ENCODE assay signal across 8 mouse cellular contexts in the genomic region with DNA sequence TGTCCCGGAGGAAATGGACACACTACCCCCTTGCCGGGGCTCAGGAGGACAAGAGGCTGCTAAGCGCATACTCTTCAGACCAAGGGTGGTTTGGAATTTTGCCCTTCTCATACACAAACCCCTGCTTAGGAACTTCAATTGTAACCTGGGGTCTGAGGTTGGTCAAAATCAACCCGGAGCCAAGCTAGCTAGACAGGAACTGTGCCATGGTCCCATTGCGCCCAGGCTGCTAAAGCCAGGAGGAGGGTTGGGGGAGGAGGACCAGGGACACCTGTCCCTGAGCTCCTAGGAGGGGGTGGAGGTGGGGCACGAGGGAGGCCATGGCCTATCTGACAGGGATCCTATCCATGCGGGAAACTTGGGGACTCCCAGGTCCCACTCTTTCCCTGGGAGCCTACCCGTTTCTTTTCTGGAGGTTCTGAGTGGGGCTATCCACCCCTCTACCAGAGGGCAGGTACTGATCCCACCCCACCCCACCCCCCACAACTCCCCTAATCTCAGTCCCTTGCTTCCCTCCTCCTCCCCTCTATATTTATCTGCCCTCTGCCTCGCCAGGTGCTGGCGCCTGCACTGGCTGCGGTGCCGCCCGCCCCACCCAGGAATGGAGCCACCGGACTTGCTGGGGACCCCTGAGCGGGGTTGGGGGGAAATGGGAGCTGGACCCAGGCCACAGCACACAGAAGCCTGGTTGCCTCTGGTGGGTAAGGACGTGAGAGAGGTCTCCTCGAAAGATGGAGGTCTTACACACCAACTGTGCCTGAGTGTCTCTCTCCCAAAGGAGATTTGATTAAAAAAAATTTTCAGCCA. TPM values are rescaled to one million over a fixed set of nuclear protein-coding genes. Genes with fewer than 3 reads are reported as not detected.
DNase-seq lines count a peak whose midpoint lies in the region; ATAC-seq lines count a peak whose summit lies in the region.

No protein-coding gene starts in this region.

- H3K27me3 ChIP-seq in kidney, embryonic 15.5 days, result peaks cover 42% of the 10 kb centered on the region
- peaks cover 72% of the 10 kb centered on the region for H3K27me3 ChIP-seq in hindbrain, embryonic 13.5 days
- peaks cover 59% of the 10 kb centered on the region for H3K27me3 ChIP-seq in midbrain, embryonic 14.5 days (ENCODE audit: control insufficient read depth, insufficient read depth, low read length)

- peaks cover 32% of the 10 kb centered on the region for H3K36me3 ChIP-seq in kidney, embryonic 15.5 days
- peaks cover 31% of the 10 kb centered on the region for H3K36me3 ChIP-seq in hindbrain, embryonic 13.5 days
- H3K36me3 ChIP-seq in midbrain, embryonic 14.5 days (ENCODE audit: control insufficient read depth, insufficient read depth, low read length), result peaks cover 28% of the 10 kb centered on the region

- peaks cover 83% of the 10 kb centered on the region for H3K4me1 ChIP-seq in kidney, embryonic 15.5 days
- H3K4me1 ChIP-seq in hindbrain, embryonic 13.5 days (replicated peaks), result peaks cover 63% of the 10 kb centered on the region
- H3K4me1 ChIP-seq in midbrain, embryonic 14.5 days (ENCODE audit: control insufficient read depth, insufficient read depth, low read length), result peaks cover 45% of the 10 kb centered on the region

- 11% methylated on average over 17 of the region's 17 CpGs for WGBS in kidney, embryonic 15.5 days
- 14% methylated on average over 17 of the region's 17 CpGs for WGBS in hindbrain, embryonic 13.5 days
- WGBS in midbrain, embryonic 14.5 days, result 16% methylated on average over 17 of the region's 17 CpGs

- peak overlapping the region; percentile 94 for H3K4me2 ChIP-seq in kidney, embryonic 15.5 days
- peak overlapping the region; percentile 91 for H3K4me2 ChIP-seq in hindbrain, embryonic 13.5 days
- H3K4me2 ChIP-seq in midbrain, embryonic 14.5 days (ENCODE audit: low read length), result peak overlapping the region; percentile 81

- H3K9me3 ChIP-seq in kidney, embryonic 15.5 days (replicated peaks), result no peaks in the 10 kb centered on the region
- H3K9me3 ChIP-seq in hindbrain, embryonic 13.5 days, result no peaks in the 10 kb centered on the region
- H3K9me3 ChIP-seq in midbrain, embryonic 14.5 days (ENCODE audit: control insufficient read depth, low read length), result no peaks in the 10 kb centered on the region

- DNase-seq in kidney, postnatal 10 days, result no peak
- DNase-seq in cerebellum, postnatal 10 days, result peak; percentile 60
- DNase-seq in midbrain, embryonic 14.5 days, result no peak
- DNase-seq in right cerebral cortex, adult 2 months (ENCODE audit: low spot score in 2 of 2), result no peak
- no peak for DNase-seq in left cerebral cortex, postnatal 10 days (ENCODE audit: extremely low spot score in 1 of 2, low spot score in 2 of 2)
- no peak for DNase-seq in spleen, adult 18-20 months

- H3K4me3 ChIP-seq in kidney, embryonic 15.5 days (replicated peaks), result peak overlapping the region; percentile 75
- H3K4me3 ChIP-seq in hindbrain, embryonic 13.5 days, result peak overlapping the region; percentile 76
- H3K4me3 ChIP-seq in midbrain, embryonic 14.5 days (replicated peaks; ENCODE audit: low read depth, low read length), result peak overlapping the region; percentile 62

- intact Hi-C loops in left cerebral cortex, postnatal 10 days (cut with DNase I), result loop anchor here (5.0 to 10.0 kb wide), 2 partner anchors 37 to 185 kb away; no protein-coding TSS in a partner anchor

- peak overlapping the region; percentile 93; the same call in 1 of the 2 replicates for H3K27ac ChIP-seq in kidney, embryonic 15.5 days
- no peak overlapping the region for H3K27ac ChIP-seq in hindbrain, embryonic 13.5 days
- H3K27ac ChIP-seq in midbrain, embryonic 14.5 days (replicated peaks; ENCODE audit: low read depth, low read length), result no peak overlapping the region

- no peak for ATAC-seq in kidney, embryonic 15.5 days (replicated peaks; ENCODE audit: low FRiP score)
- no peak for ATAC-seq in hindbrain, embryonic 13.5 days (ENCODE audit: low FRiP score)
- no peak for ATAC-seq in midbrain, embryonic 14.5 days (ENCODE audit: low FRiP score, low TSS enrichment)

- peak overlapping the region; percentile 75 for H3K9ac ChIP-seq in kidney, embryonic 15.5 days
- H3K9ac ChIP-seq in hindbrain, embryonic 13.5 days, result peak overlapping the region; percentile 83
- peak overlapping the region; percentile 64; the same call in 1 of the 2 replicates for H3K9ac ChIP-seq in midbrain, embryonic 14.5 days (replicated peaks; ENCODE audit: low read length)

RNA-seq across cellular contexts. Expression of a gene that starts 0.8 kb away (rescaled TPM):
- 1.9 and 2.0 TPM in 2 replicates for polyA plus RNA-seq in kidney, embryonic 15.5 days (2015; fragmentation: Nextera tagmentation; extraction: Ambion mirVana)
- polyA plus RNA-seq in hindbrain, embryonic 13.5 days (2015; fragmentation: Nextera tagmentation; extraction: Ambion mirVana), result 2.6 and 2.8 TPM in 2 replicates
- 2.3 and 2.8 TPM in 2 replicates for polyA plus RNA-seq in midbrain, embryonic 14.5 days (2014; fragmentation: Nextera tagmentation; extraction: Ambion mirVana)
- total RNA-seq in left cerebral cortex, postnatal 10 days (2021), result 10 to 100 TPM; 44.2 to 54.1 TPM

RNA-seq across cellular contexts. Expression of a gene that starts 1.6 kb away (rescaled TPM):
- 17.0 and 18.6 TPM in 2 replicates for polyA plus RNA-seq in kidney, embryonic 15.5 days (2015; fragmentation: Nextera tagmentation; extraction: Ambion mirVana)
- polyA plus RNA-seq in hindbrain, embryonic 13.5 days (2015; fragmentation: Nextera tagmentation; extraction: Ambion mirVana), result 8.7 and 10.2 TPM in 2 replicates
- 8.2 and 8.4 TPM in 2 replicates for polyA plus RNA-seq in midbrain, embryonic 14.5 days (2014; fragmentation: Nextera tagmentation; extraction: Ambion mirVana)
- 1 to 10 TPM; 5.9 to 8.0 TPM for total RNA-seq in left cerebral cortex, postnatal 10 days (2021)

RNA-seq across cellular contexts. Expression of a gene that starts 5.7 kb away (rescaled TPM):
- 0.78 and 0.82 TPM in 2 replicates for polyA plus RNA-seq in kidney, embryonic 15.5 days (2015; fragmentation: Nextera tagmentation; extraction: Ambion mirVana)
- 0.13 and 0.18 TPM in 2 replicates for polyA plus RNA-seq in hindbrain, embryonic 13.5 days (2015; fragmentation: Nextera tagmentation; extraction: Ambion mirVana)
- polyA plus RNA-seq in midbrain, embryonic 14.5 days (2014; fragmentation: Nextera tagmentation; extraction: Ambion mirVana), result 0.16 TPM in 1 of 2 replicates, not detected in the other
- total RNA-seq in left cerebral cortex, postnatal 10 days (2021), result under 1 TPM in 1 of 2 experiments, not detected in 1; 0.41 TPM

RNA-seq across cellular contexts. Expression of a gene that starts 13.8 kb away (rescaled TPM):
- polyA plus RNA-seq in kidney, embryonic 15.5 days (2015; fragmentation: Nextera tagmentation; extraction: Ambion mirVana), result 3.8 and 4.2 TPM in 2 replicates
- polyA plus RNA-seq in hindbrain, embryonic 13.5 days (2015; fragmentation: Nextera tagmentation; extraction: Ambion mirVana), result 34.6 and 38.2 TPM in 2 replicates
- polyA plus RNA-seq in midbrain, embryonic 14.5 days (2014; fragmentation: Nextera tagmentation; extraction: Ambion mirVana), result 42.2 and 56.0 TPM in 2 replicates
- 10 to 100 TPM; 46.6 to 48.8 TPM for total RNA-seq in left cerebral cortex, postnatal 10 days (2021)

RNA-seq across cellular contexts. Expression of a gene that starts 49.8 kb away (rescaled TPM):
- 86.3 and 99.6 TPM in 2 replicates for polyA plus RNA-seq in kidney, embryonic 15.5 days (2015; fragmentation: Nextera tagmentation; extraction: Ambion mirVana)
- 79.6 and 84.0 TPM in 2 replicates for polyA plus RNA-seq in hindbrain, embryonic 13.5 days (2015; fragmentation: Nextera tagmentation; extraction: Ambion mirVana)
- polyA plus RNA-seq in midbrain, embryonic 14.5 days (2014; fragmentation: Nextera tagmentation; extraction: Ambion mirVana), result 73.3 and 75.5 TPM in 2 replicates
- 10 to 100 TPM; 45.6 to 49.6 TPM for total RNA-seq in left cerebral cortex, postnatal 10 days (2021)

Comparison
In these comparisons a context has a peak if more than half of its experiments do, and no peak if none do; other contexts are left out.
1. DNase-seq: peak in cerebellum, postnatal 10 days (2 of 2); none in kidney, postnatal 10 days (single experiment), midbrain, embryonic 14.5 days (single experiment), right cerebral cortex, adult 2 months (0 of 2), left cerebral cortex, postnatal 10 days (0 of 2) and spleen, adult 18-20 months (0 of 2).
2. Peak in every context shown above with its lines, with median percentiles within 50 percentile points of each other: H3K4me2 ChIP-seq, H3K4me3 ChIP-seq and H3K9ac ChIP-seq.